Mouse (Mus musculus) heart, embryonic 16.5 days (tissue): ENCODE measurements at regions not wholly inside any gene's neighbourhood (a gene's known extent, or its start where the extent isn't known, plus 50 kb on each side); places are given as distances from the start of the nearest gene placed in this dataset.

Experiments used
- ATAC-seq: fragments of 200-750 bp; cut with Nextera tagmentation; replicated peaks from 2 replicates; pipeline ENCODE4 v1.8.0; 2017; ENCODE audit warnings: moderate number of reproducible peaks; ENCODE audit not compliant: insufficient read depth, low FRiP score; ENCODE audit errors: extremely low read depth
- H3K27ac ChIP-seq: fragments of 300-500 bp; sonication (generic); 2 replicates; pipeline ENCODE4 v1.5.1; 2014; ENCODE audit warnings: mild to moderate bottlenecking, low read length, control low read depth, moderate library complexity
- H3K27me3 ChIP-seq: fragments of 300-500 bp; sonication (generic); 2 replicates; pipeline ENCODE4 v1.6.1; 2014; ENCODE audit warnings: low read length, mixed read lengths; ENCODE audit not compliant: control insufficient read depth, insufficient read depth
- H3K36me3 ChIP-seq: fragments of 300-500 bp; sonication (generic); 2 replicates; pipeline ENCODE4 v1.6.1; 2014; ENCODE audit not compliant: control insufficient read depth, insufficient read depth
- H3K4me1 ChIP-seq: fragments of 300-500 bp; sonication (generic); 2 replicates; pipeline ENCODE4 v1.6.1; 2014; ENCODE audit warnings: low read length, mixed read lengths; ENCODE audit not compliant: control insufficient read depth, insufficient read depth
- H3K4me2 ChIP-seq: fragments of 300-500 bp; sonication (generic); 2 replicates; pipeline ENCODE4 v1.6.1; 2014; ENCODE audit warnings: low read depth, mild to moderate bottlenecking, control low read depth, low read length
- H3K4me3 ChIP-seq: fragments of 300-500 bp; sonication (generic); 2 replicates; pipeline ENCODE4 v1.5.1; 2014; ENCODE audit warnings: mild to moderate bottlenecking, control low read depth, low read length
- H3K9ac ChIP-seq: fragments of 300-500 bp; sonication (generic); 2 replicates; pipeline ENCODE4 v1.6.1; 2014; ENCODE audit warnings: low read length, control low read depth
- H3K9me3 ChIP-seq: fragments of 300-500 bp; sonication (generic); replicated peaks from 2 replicates; pipeline ENCODE4 v1.6.1; 2016; ENCODE audit warnings: low read length; ENCODE audit not compliant: control insufficient read depth
- WGBS: fragments of 180-500 bp; shearing (Covaris S2); extraction: QIAGEN DNeasy Blood & Tissue Kit; methylation state at CpG from one replicate; pipeline ENCODE4 v1.1.7; 2014; 5-methylcytosine and 5-hydroxymethylcytosine counted together

GRCm38 (mm10) chr16:19834128-19834527, 74.1 kb downstream of the B3gnt5 start:
- 86% methylated on average over 2 of the region's 2 CpGs for WGBS
- H3K9ac ChIP-seq: no peak overlapping the region
- no peaks in the 10 kb centered on the region for H3K36me3 ChIP-seq
- H3K4me1 ChIP-seq: no peaks in the 10 kb centered on the region
- H3K27me3 ChIP-seq: no peaks in the 10 kb centered on the region
- no peak overlapping the region for H3K4me3 ChIP-seq
- no peak overlapping the region for H3K4me2 ChIP-seq
- no peak overlapping the region for H3K27ac ChIP-seq
- no peaks in the 10 kb centered on the region for H3K9me3 ChIP-seq
- ATAC-seq: no peak

GRCm38 (mm10) chr16:19834750-19835149, 74.7 kb downstream of the B3gnt5 start:
- ATAC-seq: no peak
- 66% methylated on average over 2 of the region's 2 CpGs for WGBS

GRCm38 (mm10) chr16:19839831-19840230, 79.8 kb downstream of the B3gnt5 start:
- H3K27me3 ChIP-seq: no peaks in the 10 kb centered on the region
- H3K36me3 ChIP-seq: no peaks in the 10 kb centered on the region
- no peak overlapping the region for H3K27ac ChIP-seq
- H3K4me2 ChIP-seq: no peak overlapping the region
- no peak overlapping the region for H3K4me3 ChIP-seq
- H3K4me1 ChIP-seq: no peaks in the 10 kb centered on the region
- H3K9me3 ChIP-seq: no peaks in the 10 kb centered on the region
- H3K9ac ChIP-seq: no peak overlapping the region
- no peak for ATAC-seq
- WGBS: 32% methylated on average over 1 of the region's 1 CpGs

More at GRCm38 (mm10) chr16:19834750-19835149, 74.7 kb downstream of the B3gnt5 start:
- H3K27ac ChIP-seq: no peak overlapping the region
- no peak overlapping the region for H3K4me3 ChIP-seq
- H3K4me1 ChIP-seq: no peaks in the 10 kb centered on the region
- H3K36me3 ChIP-seq: no peaks in the 10 kb centered on the region
- H3K9ac ChIP-seq: no peak overlapping the region
- H3K27me3 ChIP-seq: no peaks in the 10 kb centered on the region
- H3K9me3 ChIP-seq: no peaks in the 10 kb centered on the region
- no peak overlapping the region for H3K4me2 ChIP-seq

GRCm38 (mm10) chr16:19842346-19843025, 82.5 kb downstream of the B3gnt5 start:
- 44% methylated on average over 3 of the region's 3 CpGs for WGBS
- ATAC-seq: no peak
- Histone ChIP-seq H3K27ac (no peak overlapping the region), H3K9me3 (no peaks in the 10 kb centered on the region), H3K4me3 (no peak overlapping the region), H3K27me3 (no peaks in the 10 kb centered on the region), H3K4me1 (no peaks in the 10 kb centered on the region), H3K36me3 (no peaks in the 10 kb centered on the region), H3K9ac (no peak overlapping the region), H3K4me2 (no peak overlapping the region)

GRCm38 (mm10) chr16:19843738-19844137, 83.7 kb downstream of the B3gnt5 start:
- no peak overlapping the region for H3K4me3 ChIP-seq
- H3K9me3 ChIP-seq: no peaks in the 10 kb centered on the region
- no peaks in the 10 kb centered on the region for H3K4me1 ChIP-seq
- H3K36me3 ChIP-seq: no peaks in the 10 kb centered on the region
- no peaks in the 10 kb centered on the region for H3K27me3 ChIP-seq
- H3K9ac ChIP-seq: no peak overlapping the region
- no peak overlapping the region for H3K4me2 ChIP-seq
- ATAC-seq: no peak
- no peak overlapping the region for H3K27ac ChIP-seq

- Histone ChIP-seq H3K4me1 (no peaks in the 10 kb centered on the region), H3K4me2 (no peak overlapping the region), H3K27me3 (no peaks in the 10 kb centered on the region), H3K36me3 (no peaks in the 10 kb centered on the region), H3K9me3 (0 out of 2 replicates have a peak, but pooled peaks cover under 1% of the 10 kb centered on the region), H3K27ac (no peak overlapping the region), H3K9ac (no peak overlapping the region), H3K4me3 (no peak overlapping the region)
- ATAC-seq: no peak
- WGBS: 35% methylated on average over 1 of the region's 1 CpGs
Measured at GRCm38 (mm10) chr16:19848395-19848794, 88.4 kb downstream of the B3gnt5 start.

GRCm38 (mm10) chr16:19865306-19865705, 105.3 kb downstream of the B3gnt5 start:
- no peak overlapping the region for H3K4me2 ChIP-seq
- H3K4me1 ChIP-seq: no peaks in the 10 kb centered on the region
- H3K9me3 ChIP-seq: no peaks in the 10 kb centered on the region
- WGBS: 82% methylated on average over 5 of the region's 5 CpGs
- no peaks in the 10 kb centered on the region for H3K27me3 ChIP-seq
- no peak for ATAC-seq
- no peaks in the 10 kb centered on the region for H3K36me3 ChIP-seq
- no peak overlapping the region for H3K9ac ChIP-seq
- H3K27ac ChIP-seq: no peak overlapping the region
- no peak overlapping the region for H3K4me3 ChIP-seq

GRCm38 (mm10) chr16:19865931-19866330, 105.9 kb downstream of the B3gnt5 start:
- Histone ChIP-seq H3K9me3 (no peaks in the 10 kb centered on the region), H3K27ac (no peak overlapping the region), H3K36me3 (no peaks in the 10 kb centered on the region), H3K9ac (no peak overlapping the region), H3K4me1 (no peaks in the 10 kb centered on the region), H3K4me2 (no peak overlapping the region), H3K4me3 (no peak overlapping the region), H3K27me3 (no peaks in the 10 kb centered on the region)
- ATAC-seq: no peak

GRCm38 (mm10) chr16:19869425-19869824, 109.4 kb downstream of the B3gnt5 start:
- no peaks in the 10 kb centered on the region for H3K9me3 ChIP-seq
- no peak overlapping the region for H3K9ac ChIP-seq
- no peak overlapping the region for H3K27ac ChIP-seq
- H3K4me1 ChIP-seq: no peaks in the 10 kb centered on the region
- H3K36me3 ChIP-seq: no peaks in the 10 kb centered on the region
- no peak overlapping the region for H3K4me3 ChIP-seq
- no peak overlapping the region for H3K4me2 ChIP-seq
- H3K27me3 ChIP-seq: no peaks in the 10 kb centered on the region
- no peak for ATAC-seq
